Mouse (Mus musculus): ENCODE measurements at regions not wholly inside any gene's neighbourhood (a gene's known extent, or its start where the extent isn't known, plus 50 kb on each side); places are given as distances from the start of the nearest gene placed in this dataset.

DNA sequence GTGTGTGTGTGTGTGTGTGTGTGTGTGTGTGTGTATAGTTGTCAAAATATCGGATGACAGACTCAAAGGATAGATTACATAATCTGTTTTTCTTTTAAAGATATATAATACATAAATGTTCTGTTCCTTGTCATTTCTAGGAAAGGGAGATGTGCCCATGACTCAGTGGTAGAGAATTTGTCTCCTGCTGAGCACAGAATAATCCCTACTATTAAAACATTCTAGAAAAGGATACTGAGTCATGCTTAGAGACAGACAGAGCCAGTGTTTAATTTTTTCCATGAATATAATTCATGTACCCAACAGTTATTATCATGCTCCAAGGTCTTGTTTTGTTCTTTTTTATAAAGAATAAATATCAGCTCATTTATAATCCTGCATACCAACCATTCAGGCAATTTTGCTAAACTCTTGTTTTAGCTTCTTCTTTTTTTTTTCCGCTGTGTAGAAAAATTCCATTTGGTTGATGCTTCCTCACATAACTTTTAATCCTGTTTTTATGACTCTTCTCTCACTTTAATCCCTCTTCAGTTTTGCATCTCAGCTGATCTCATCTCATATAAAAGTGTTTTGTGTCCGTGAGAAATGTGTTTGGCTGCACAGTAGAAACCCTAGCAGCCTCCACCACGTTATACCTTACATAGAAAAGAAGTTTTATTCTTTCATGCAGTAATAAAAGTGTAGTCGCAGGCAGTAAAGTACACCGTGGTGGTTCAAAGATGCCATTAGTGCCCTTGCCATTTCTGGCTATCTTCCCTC, 762.3 kb downstream of the Nedd1 start:
- DNase-seq (ENCODE audit: low read depth, low spot score) = no peak

DNA sequence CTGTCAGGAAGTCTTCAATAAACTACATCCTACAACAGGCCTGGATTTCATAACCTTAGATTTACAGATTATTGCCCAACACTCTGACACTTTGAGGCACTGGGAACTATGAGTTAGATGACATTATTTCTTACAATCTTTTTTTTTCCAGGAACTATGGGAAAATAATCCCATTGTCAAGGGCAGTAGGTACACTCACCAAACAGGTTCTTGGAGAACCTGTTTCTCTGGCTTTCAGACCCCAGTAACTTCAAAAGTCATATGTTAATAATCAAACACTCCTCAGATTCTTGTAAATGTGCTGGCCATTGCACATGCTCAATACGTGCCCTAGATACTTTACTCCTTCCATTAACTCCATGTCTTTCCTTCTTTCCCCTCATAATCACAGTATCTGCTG, 769.1 kb downstream of the Nedd1 start:
- DNase-seq (ENCODE audit: low read depth, low spot score) = no peak

DNA sequence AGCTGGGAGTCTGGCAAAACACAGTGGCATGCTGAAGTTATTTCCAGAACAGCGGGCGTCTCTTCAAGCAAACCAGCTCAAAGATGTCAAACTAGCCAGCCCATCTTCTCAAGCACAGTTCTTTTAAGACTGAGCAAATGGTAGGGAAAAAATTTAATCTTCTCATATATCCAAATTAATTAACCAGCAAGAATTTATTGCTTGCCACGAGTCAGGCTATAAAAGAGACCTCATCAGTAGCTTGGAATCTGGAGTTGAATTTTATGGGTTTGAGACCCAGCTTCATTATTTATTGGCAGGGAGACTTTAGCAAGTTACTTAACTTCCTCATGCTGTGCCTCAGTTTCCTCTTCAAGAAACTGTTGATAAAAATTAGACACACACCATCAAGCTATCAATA, 742.5 kb upstream of the Tmpo start:
- no peak for DNase-seq (ENCODE audit: low read depth, low spot score)

DNA sequence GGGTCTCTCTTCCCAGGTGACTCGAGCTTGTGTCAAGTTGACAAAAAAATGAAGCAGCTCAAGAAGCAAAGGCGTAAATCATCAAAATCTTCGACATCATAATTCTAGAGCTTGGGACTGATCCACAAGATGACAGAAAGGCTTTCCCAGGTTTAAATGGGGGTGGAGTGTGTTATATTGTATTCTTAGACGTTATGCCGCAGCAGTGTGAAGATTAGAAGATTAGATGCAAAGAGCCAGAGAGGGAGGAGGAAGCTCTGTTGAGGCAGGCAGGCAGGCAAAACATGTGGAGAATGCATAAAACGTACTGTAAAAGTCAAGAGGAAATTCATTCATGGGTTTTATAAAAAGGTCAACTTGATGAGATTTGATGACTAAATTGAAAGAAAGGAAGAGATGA, 708.7 kb upstream of the Tmpo start:
- DNase-seq (ENCODE audit: low read depth, low spot score) = no peak

DNA sequence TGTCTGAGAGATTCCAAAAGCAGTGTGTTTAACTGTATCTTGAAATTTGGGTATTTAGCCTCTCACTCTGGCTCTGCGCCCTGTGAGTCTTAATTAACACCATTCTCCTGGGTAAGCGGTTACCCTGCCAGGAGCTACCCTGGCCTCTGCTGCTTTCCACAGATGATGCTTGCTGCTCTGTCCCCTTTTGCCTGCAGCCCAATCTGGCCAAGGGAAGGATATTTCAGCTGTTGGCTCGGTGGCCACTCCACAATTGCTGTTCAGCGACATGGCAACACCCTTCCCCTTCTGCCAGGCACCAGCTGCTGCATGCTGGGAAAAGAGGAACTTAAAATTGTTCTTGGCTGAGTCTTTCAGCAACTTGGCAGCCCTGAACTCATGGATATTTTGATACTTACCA, 707.4 kb upstream of the Tmpo start:
- no peak for DNase-seq (ENCODE audit: low read depth, low spot score)

DNA sequence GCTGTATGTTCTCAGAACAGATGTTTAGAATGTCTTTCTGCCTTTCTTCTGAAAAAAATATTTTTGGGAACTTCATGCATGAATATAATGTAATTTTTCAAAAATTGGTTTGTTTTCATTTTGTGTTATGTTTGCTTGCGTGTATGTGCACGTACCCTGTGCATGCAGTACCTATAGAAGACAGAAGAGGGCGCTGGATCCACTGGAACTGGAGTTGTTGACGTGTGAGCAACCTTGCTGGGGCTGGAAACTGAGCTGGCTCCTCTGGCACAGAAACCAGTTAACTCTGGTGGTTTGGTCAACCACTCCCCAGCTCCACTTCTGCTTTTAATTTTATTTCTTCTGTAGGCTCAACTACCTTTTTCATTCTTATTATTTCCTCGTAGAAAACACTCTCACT, 702.0 kb upstream of the Tmpo start:
- no peak for DNase-seq (ENCODE audit: low read depth, low spot score)

DNA sequence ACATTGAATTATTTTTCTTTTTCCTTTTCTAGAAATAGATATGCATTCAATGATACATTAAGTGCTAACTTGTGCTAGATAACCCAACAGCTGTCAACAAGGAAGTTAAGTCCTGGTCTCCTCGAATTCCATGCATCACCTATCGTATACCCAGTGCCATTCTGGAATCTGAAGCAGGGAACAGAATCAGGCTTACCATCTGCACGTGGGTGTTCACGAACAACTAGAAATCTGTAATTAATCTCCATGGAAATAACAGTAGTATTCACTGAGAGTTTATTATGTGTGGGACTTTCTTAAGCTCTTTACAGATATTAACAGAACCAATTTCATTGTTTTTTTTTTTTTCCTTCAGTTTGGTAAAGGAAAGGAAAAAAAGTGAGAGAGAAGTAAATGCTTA, 701.4 kb upstream of the Tmpo start:
- DNase-seq (ENCODE audit: low read depth, low spot score) = no peak

DNA sequence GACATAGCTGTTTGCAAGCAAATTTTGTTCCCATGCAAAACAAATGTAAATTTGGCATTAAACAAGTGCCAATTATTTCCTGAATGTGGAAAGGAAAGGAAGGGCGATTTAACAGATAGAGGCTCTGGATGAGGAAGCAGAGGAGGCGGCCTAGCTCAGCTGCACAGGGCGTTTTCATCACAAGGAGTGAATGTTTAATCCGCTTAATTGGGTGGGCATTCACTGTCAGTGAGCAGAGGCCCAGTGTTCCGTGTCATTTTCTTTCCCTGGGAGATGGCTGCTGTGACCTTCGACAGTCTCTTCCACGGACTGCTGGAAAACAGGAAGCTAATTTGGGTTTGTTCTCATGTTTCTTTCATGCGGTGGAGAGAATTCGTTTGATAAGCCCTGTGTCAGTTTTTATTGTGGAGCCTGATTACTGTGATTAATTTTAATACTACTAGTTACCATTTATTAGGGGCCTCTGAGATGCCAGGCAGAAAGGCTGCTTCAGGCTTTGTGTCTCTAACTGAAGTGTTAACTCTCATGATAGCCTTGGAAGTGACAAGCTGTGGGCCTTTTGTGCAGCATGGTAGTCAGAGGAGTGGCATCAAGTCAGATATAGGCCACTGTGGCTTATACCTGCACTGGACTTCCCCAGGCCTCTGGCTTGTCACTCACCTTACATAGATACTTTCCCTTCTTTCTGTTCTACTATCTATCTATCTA, 700.6 kb upstream of the Tmpo start:
- DNase-seq (ENCODE audit: low read depth, low spot score) = no peak

DNA sequence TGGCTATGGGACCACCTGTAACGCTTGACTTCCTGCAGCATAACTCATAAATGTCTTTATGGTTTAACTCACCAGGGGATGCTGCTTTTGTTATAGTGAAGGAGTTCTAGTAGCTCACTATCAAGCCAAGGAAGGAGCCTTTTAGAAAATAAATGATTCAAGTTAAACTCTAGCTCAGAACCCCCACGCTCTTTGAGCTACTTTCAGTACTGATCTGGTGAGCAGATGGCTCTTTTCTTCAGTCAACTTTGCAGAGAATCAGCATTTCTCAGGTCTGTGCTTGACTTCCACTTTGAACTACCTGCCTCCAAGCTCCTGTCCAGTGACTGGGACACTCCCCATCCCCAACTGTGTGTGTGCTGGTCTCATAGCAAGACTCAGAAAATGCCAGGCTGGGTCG, 694.3 kb upstream of the Tmpo start:
- no peak for DNase-seq (ENCODE audit: low read depth, low spot score)

DNA sequence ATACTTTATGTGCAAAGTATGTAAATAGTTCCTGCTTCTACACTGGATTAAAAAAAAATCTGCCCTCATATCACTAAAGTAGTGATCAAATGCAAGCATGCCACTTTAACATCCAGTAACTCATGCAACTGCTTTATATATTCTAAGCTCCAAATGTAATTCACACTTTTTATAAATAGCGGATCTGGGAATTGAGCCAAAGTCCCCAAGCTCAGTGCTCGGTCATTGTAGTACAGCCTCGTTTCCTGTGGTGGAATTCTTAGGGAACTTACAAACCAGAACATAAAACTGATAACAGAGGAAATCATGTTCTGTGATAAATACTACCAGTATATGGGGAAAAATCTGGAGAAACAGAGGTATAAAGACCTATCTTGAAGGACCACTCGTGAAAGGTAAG, 690.1 kb upstream of the Tmpo start:
- DNase-seq (ENCODE audit: low read depth, low spot score) = no peak

DNA sequence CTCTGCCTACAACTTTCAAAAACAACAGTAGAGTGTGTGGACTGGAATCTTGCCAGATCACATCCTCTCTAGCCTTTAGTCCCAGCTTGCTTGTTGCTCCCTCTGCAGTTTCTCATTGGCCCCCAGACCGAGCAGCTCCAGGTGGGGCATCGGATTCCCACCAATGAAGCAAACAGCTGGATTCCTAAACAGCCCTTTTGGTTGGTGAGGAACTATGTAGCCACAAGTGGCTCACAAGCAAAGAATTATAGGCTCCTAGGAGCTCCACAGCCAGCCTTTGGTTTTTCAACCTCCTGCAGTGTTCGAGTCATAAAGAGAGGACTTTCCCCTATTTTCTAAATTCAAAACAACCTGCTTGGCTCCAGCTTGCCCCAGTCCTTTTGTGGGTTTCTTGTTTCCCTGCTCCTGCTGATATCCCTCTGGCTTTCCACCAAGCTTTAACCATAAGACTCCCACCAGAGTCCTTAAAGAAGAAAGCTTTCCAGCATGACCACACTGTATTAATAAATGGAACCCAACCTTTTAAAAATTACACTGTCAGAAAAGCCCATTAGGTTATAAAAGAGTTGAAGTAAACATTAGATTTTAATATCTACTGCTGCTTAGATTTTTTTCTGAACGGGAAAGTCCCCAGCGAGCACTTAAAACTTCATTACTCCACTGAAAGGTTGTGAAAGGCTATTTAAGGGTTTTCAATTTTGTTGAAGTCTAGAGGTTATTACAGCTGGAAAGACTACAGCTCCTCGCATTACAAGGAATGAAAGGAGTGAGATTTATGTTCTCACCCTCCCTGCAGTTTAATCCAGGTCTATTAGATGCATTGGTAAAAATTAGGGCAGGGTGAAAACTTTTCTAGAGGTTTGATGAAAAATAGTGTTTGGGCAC, 677.8 kb upstream of the Tmpo start:
- DNase-seq (ENCODE audit: low read depth, low spot score) = no peak

DNA sequence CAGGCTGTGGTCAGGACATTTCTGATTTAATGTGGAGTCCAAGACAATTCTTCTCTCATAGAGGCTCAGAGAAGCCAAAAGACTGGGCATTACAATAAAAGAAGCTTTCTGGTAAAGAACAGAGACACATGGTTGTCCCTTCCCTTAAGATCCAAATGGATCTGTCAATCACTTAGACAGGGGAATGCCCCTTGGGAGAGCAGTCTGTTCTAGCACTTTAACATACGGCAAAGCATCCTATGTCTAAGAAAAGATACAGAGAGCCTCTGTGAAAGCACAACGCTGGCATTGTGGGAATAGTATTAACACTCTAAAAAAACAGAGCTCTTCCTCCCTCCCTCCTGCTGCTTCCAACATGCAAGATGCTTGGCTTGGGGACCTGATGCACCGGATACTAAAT, 646.0 kb upstream of the Tmpo start:
- DNase-seq (ENCODE audit: low read depth, low spot score) = no peak

DNA sequence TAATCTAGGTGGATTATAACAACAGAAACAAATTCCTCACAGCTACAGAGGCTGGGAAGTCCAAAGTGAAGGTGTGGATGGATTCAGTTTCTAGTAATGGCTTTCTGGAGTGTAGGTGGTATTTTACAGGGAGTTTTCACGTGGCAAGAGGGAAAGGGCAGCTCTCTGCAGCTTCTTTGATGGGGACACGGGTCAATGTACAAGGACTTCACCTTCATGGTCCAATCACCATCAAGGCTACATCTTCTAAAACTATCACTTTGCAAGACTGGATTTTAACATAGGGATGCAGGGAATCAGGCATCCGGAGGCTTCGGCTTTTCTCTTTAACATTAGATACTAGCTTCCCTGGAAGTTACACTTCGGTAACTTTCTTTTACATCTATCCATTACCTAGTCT, 642.4 kb upstream of the Tmpo start:
- no peak for DNase-seq (ENCODE audit: low read depth, low spot score)

DNA sequence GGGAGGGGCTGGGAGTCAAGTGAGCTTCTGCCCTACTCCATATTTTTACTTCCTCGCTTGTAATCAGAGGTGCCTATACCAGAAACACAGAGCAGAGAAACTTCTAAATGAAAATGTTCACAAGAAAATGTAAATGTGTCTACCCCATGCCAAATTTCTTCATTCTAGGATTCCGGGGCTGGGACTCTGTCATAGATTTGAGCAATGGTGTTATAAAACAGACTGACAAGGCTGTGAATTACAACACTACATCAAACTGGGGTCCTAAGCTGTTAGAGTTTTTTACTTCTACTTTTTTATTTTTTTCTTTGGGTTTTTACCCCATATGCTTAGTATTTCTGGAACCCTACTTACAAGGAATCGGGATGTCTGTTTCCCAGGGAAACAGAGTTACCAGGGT, 623.8 kb upstream of the Tmpo start:
- peak; percentile 37 for DNase-seq (ENCODE audit: low read depth, low spot score)
